ENCODE assay signal across 19 mouse cellular contexts in the genomic region with DNA sequence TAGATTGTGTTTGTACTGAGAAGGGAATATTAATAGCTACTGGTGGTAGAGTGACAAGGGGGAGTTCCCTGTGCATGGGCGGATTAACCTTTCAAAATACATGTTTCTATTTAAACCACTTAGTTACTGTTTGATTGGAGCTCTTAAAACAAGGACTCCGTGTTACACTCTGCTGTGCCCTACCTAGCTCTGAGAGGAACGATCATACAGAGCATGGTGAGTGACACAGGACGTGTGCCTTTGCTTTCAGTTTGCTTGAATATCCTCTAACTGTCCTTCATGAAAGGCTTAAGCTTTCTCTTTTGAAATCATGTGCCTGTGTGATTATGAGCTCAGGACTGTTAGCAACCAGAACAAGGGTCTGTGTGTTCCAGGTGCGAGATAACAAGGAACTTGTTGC. TPM values are rescaled to one million over a fixed set of nuclear protein-coding genes. Genes with fewer than 3 reads are reported as not detected.
A peak's percentile ranks its signal among the peaks of the same experiment; 100 is the strongest.
DNase-seq lines count a peak whose midpoint lies in the region; ATAC-seq and TF ChIP-seq lines count a peak whose summit lies in the region.
"Had no signal": no experiment of that assay in that cellular context is flagged by ENCODE, and none has a peak within 500 bp of the region (broad histone marks: within the 10 kb centered on the region; RNA-seq: fewer than 3 reads in every experiment).

A gene (plus strand): TSS at position 122 of the 400 bp plus-strand sequence.

- no peaks in the 10 kb centered on the region for H3K9me3 ChIP-seq in kidney, embryonic 15.5 days (replicated peaks)
- no peaks in the 10 kb centered on the region for H3K9me3 ChIP-seq in CH12.LX (replicated peaks; ENCODE audit: low read length)
- no peaks in the 10 kb centered on the region for H3K9me3 ChIP-seq in heart, embryonic 16.5 days (replicated peaks; ENCODE audit: control insufficient read depth, low read length)
- no peaks in the 10 kb centered on the region for H3K9me3 ChIP-seq in intestine, embryonic 15.5 days
- H3K9me3 ChIP-seq: embryonic facial prominence, embryonic 12.5 days; hindbrain, embryonic 12.5 days; liver, embryonic 13.5 days; neural tube, embryonic 13.5 days had no signal

- no peaks in the 10 kb centered on the region for H3K27me3 ChIP-seq in kidney, embryonic 15.5 days
- H3K27me3 ChIP-seq in CH12.LX (replicated peaks) = no peaks in the 10 kb centered on the region
- H3K27me3 ChIP-seq in heart, embryonic 16.5 days (ENCODE audit: control insufficient read depth, insufficient read depth, low read length) = no peaks in the 10 kb centered on the region
- no peaks in the 10 kb centered on the region for H3K27me3 ChIP-seq in intestine, embryonic 15.5 days (replicated peaks)
- H3K27me3 ChIP-seq: embryonic facial prominence, embryonic 12.5 days; hindbrain, embryonic 12.5 days; liver, embryonic 13.5 days; neural tube, embryonic 13.5 days had no signal

- no peak within 1 kb of the TSS for H3K4me2 ChIP-seq in kidney, embryonic 15.5 days
- H3K4me2 ChIP-seq in CH12.LX (ENCODE audit: insufficient read depth, low read depth, poor library complexity, severe bottlenecking) = peak within 1 kb of the TSS; percentile 93
- peak within 1 kb of the TSS; percentile 49 for H3K4me2 ChIP-seq in heart, embryonic 16.5 days (ENCODE audit: low read depth, low read length)
- no peak within 1 kb of the TSS for H3K4me2 ChIP-seq in intestine, embryonic 15.5 days (replicated peaks)
- H3K4me2 ChIP-seq: embryonic facial prominence, embryonic 12.5 days; hindbrain, embryonic 12.5 days; liver, embryonic 13.5 days; neural tube, embryonic 13.5 days had no signal

- TF ChIP-seq CTCF in CH12.LX (conservative IDR thresholded peaks at IDR 0.05 in 1 of 2, IDR thresholded peaks at IDR 0.05 in 1 of 2; ENCODE audit: low read depth in 2 of 2, low read length in 2 of 2) = no peak

- no peak within 1 kb of the TSS for H3K4me3 ChIP-seq in kidney, embryonic 15.5 days (replicated peaks)
- H3K4me3 ChIP-seq in CH12.LX (replicated peaks in 1 of 3; ENCODE audit: low read depth in 2 of 3, low read length in 2 of 3, poor library complexity in 1 of 3) = peak within 1 kb of the TSS in 1 of 3 experiments; percentile 24
- peak within 1 kb of the TSS; percentile 20 for H3K4me3 ChIP-seq in heart, embryonic 16.5 days (ENCODE audit: low read length)
- H3K4me3 ChIP-seq in intestine, embryonic 15.5 days (replicated peaks) = no peak within 1 kb of the TSS
- H3K4me3 ChIP-seq: embryonic facial prominence, embryonic 12.5 days; hindbrain, embryonic 12.5 days; liver, embryonic 13.5 days; neural tube, embryonic 13.5 days had no signal

- in situ Hi-C loops in CH12.LX (cut with MboI; ENCODE audit: low pct_ligation_motif_present, low pct_unique_long_range_greater_than_20kb, low sequenced_read_pairs) = no loop called here

- H3K79me2 ChIP-seq in CH12.LX (replicated peaks; ENCODE audit: control insufficient read depth, extremely low read depth, insufficient read depth, poor library complexity, severe bottlenecking) = no peaks in the 10 kb centered on the region

- TF ChIP-seq EP300 in CH12.LX (IDR thresholded peaks at IDR 0.05; ENCODE audit: low read length) = 0 out of 2 replicates have a peak, but pooled peaks have one; percentile 33

- no peak within 1 kb of the TSS for H3K9ac ChIP-seq in kidney, embryonic 15.5 days
- H3K9ac ChIP-seq in CH12.LX (ENCODE audit: insufficient read depth, low read depth) = peak within 1 kb of the TSS; percentile 53
- peak within 1 kb of the TSS; percentile 55; the same call in 1 of the 2 replicates for H3K9ac ChIP-seq in heart, embryonic 16.5 days (ENCODE audit: low read length)
- no peak within 1 kb of the TSS for H3K9ac ChIP-seq in intestine, embryonic 15.5 days
- H3K9ac ChIP-seq: embryonic facial prominence, embryonic 12.5 days; hindbrain, embryonic 12.5 days; liver, embryonic 13.5 days; neural tube, embryonic 13.5 days had no signal

- no peak within 1 kb of the TSS for H3K27ac ChIP-seq in kidney, embryonic 15.5 days
- H3K27ac ChIP-seq in CH12.LX (ENCODE audit: insufficient read depth, low read depth) = no peak within 1 kb of the TSS
- H3K27ac ChIP-seq in heart, embryonic 16.5 days (ENCODE audit: low read length) = peak within 1 kb of the TSS; percentile 81
- no peak within 1 kb of the TSS for H3K27ac ChIP-seq in intestine, embryonic 15.5 days
- H3K27ac ChIP-seq: embryonic facial prominence, embryonic 12.5 days; hindbrain, embryonic 12.5 days; liver, embryonic 13.5 days; neural tube, embryonic 13.5 days had no signal

- H3K36me3 ChIP-seq in kidney, embryonic 15.5 days = no peaks in the 10 kb centered on the region
- no peaks in the 10 kb centered on the region for H3K36me3 ChIP-seq in CH12.LX (replicated peaks in 1 of 2; ENCODE audit: control insufficient read depth in 1 of 2, insufficient read depth in 1 of 2, low read length in 1 of 2)
- no peaks in the 10 kb centered on the region for H3K36me3 ChIP-seq in heart, embryonic 16.5 days (ENCODE audit: control insufficient read depth, insufficient read depth)
- no peaks in the 10 kb centered on the region for H3K36me3 ChIP-seq in intestine, embryonic 15.5 days
- H3K36me3 ChIP-seq: embryonic facial prominence, embryonic 12.5 days; hindbrain, embryonic 12.5 days; liver, embryonic 13.5 days; neural tube, embryonic 13.5 days had no signal

- no peaks in the 10 kb centered on the region for H3K4me1 ChIP-seq in kidney, embryonic 15.5 days
- peaks cover 10 to 35% of the 10 kb centered on the region in 2 experiments; a peak in 3 of 4 replicates for H3K4me1 ChIP-seq in CH12.LX (ENCODE audit: control insufficient read depth in 1 of 2, insufficient read depth in 2 of 2)
- H3K4me1 ChIP-seq in heart, embryonic 16.5 days (ENCODE audit: control insufficient read depth, insufficient read depth, low read length) = 0 out of 2 replicates have a peak, but pooled peaks cover 2% of the 10 kb centered on the region
- no peaks in the 10 kb centered on the region for H3K4me1 ChIP-seq in intestine, embryonic 15.5 days (replicated peaks)
- H3K4me1 ChIP-seq: embryonic facial prominence, embryonic 12.5 days; hindbrain, embryonic 12.5 days; liver, embryonic 13.5 days; neural tube, embryonic 13.5 days had no signal

- dilution Hi-C loops in CH12.LX (cut with MboI; ENCODE audit: extremely low pct_ligation_motif_present, extremely low pct_unique_long_range_greater_than_20kb, low sequenced_read_pairs) = no loop called here

- no peak for TF ChIP-seq POLR2A in CH12.LX (IDR thresholded peaks at IDR 0.05; ENCODE audit: low read depth, low read length)

- DNase-seq in kidney, adult 9 months = peak; percentile 27
- DNase-seq in CH12.LX (ENCODE audit: extremely low read depth) = no peak
- peak; percentile 47 for DNase-seq in naive thymus-derived CD4-positive, alpha-beta T cell, adult 2 months (ENCODE audit: low read depth)
- no peak for DNase-seq in retina, embryonic 14.5 days (ENCODE audit: low spot score)
- DNase-seq: cerebellum, adult 11 months; gastrocnemius, postnatal 14 days; kidney, adult 18-20 months; liver, embryonic 13.5 days had no signal

- WGBS in kidney, embryonic 15.5 days = 86% methylated on average over 5 of the region's 5 CpGs
- WGBS in heart, embryonic 16.5 days = 41% methylated on average over 5 of the region's 5 CpGs
- 84% methylated on average over 5 of the region's 5 CpGs for WGBS in intestine, embryonic 15.5 days

- TF ChIP-seq RAD21 in CH12.LX (IDR thresholded peaks at IDR 0.05; ENCODE audit: low read depth, low read length) = no peak

- no peak for ATAC-seq in kidney, embryonic 15.5 days (replicated peaks; ENCODE audit: low FRiP score)
- ATAC-seq in heart, embryonic 16.5 days (replicated peaks; ENCODE audit: extremely low read depth, insufficient read depth, low FRiP score) = peak; percentile 78
- no peak for ATAC-seq in intestine, embryonic 15.5 days
- ATAC-seq: Patski had no signal

TF ChIP-seq in CH12.LX, 34 proteins besides CTCF, POLR2A, EP300 and RAD21:
- 0 out of 2 replicates have a peak, but pooled peaks have one; percentile 48 for TF ChIP-seq MAX (IDR thresholded peaks at IDR 0.05; ENCODE audit: low read length)
- TF ChIP-seq ELF1 (IDR thresholded peaks at IDR 0.05; ENCODE audit: low read depth, low read length) = no peak
TF ChIP-seq in CH12.LX: peak in this region for 1.

RNA-seq across cellular contexts. Expression of the gene that starts here (rescaled TPM):
- polyA plus RNA-seq in kidney, embryonic 15.5 days (2015; fragmentation: Nextera tagmentation; extraction: Ambion mirVana) = 0.16 and 0.41 TPM in 2 replicates
- total RNA-seq in CH12.LX (2012; rRNA removed) = 1.4 and 1.5 TPM in 2 replicates
- total RNA-seq in CH12.LX (2014; rRNA removed) = 2.1 and 2.5 TPM in 2 replicates
- 2.5 and 2.9 TPM in 2 replicates for polyA plus RNA-seq in CH12.LX (2012; ENCODE audit: insufficient read length, low read depth)
- polyA plus RNA-seq in heart, embryonic 16.5 days (2015; fragmentation: Nextera tagmentation; extraction: Ambion mirVana) = 1.3 and 2.6 TPM in 2 replicates
- polyA plus RNA-seq in intestine, embryonic 15.5 days (2015; fragmentation: Nextera tagmentation; extraction: Ambion mirVana) = 0.06 and 0.15 TPM in 2 replicates
- total RNA-seq: gastrocnemius, postnatal 14 days; layer of hippocampus, postnatal 25 days; midbrain, postnatal 0 days had no signal
- polyA plus RNA-seq: embryonic facial prominence, embryonic 12.5 days; hindbrain, embryonic 12.5 days; limb, embryonic 11.5 days; midbrain, postnatal 0 days; neural tube, embryonic 13.5 days; stomach, embryonic 14.5 days had no signal

Comparison
In these comparisons a context has a peak if more than half of its experiments do, and no peak if none do; other contexts are left out.
1. DNase-seq: peak in kidney, adult 9 months (single experiment) and naive thymus-derived CD4-positive, alpha-beta T cell, adult 2 months (single experiment); none in CH12.LX (single experiment) and retina, embryonic 14.5 days (single experiment).
2. H3K4me2 ChIP-seq: peak in CH12.LX (single experiment) and heart, embryonic 16.5 days (single experiment); none in kidney, embryonic 15.5 days (single experiment) and intestine, embryonic 15.5 days (single experiment).
3. H3K9ac ChIP-seq: peak in CH12.LX (single experiment) and heart, embryonic 16.5 days (single experiment); none in kidney, embryonic 15.5 days (single experiment) and intestine, embryonic 15.5 days (single experiment).